Mouse (Mus musculus): ENCODE data around the gene Gm11084. TPM values are rescaled to one million over a fixed set of nuclear protein-coding genes. Genes with fewer than 3 reads are reported as not detected.

Gene Gm11084
- polyA plus RNA-seq, 2 experiments, result not detected

- ATAC-seq (ENCODE audit: low FRiP score, low read depth), result no peak
- peaks cover 19% of the 10 kb centered on the region for H3K4me1 ChIP-seq (ENCODE audit: control insufficient read depth, insufficient read depth, low read length)
- DNase-seq (ENCODE audit: low spot score), result no peak
- 95% methylated on average over 9 of the region's 9 CpGs for WGBS
- no peak overlapping the region for H3K4me2 ChIP-seq (replicated peaks; ENCODE audit: low read depth, low read length, severe bottlenecking)
- H3K9me3 ChIP-seq (ENCODE audit: control insufficient read depth, low read length), result peaks cover 9% of the 10 kb centered on the region; the same call in 1 of the 2 replicates
- no peaks in the 10 kb centered on the region for H3K36me3 ChIP-seq (ENCODE audit: control insufficient read depth, insufficient read depth, low read length)
- H3K27me3 ChIP-seq (ENCODE audit: control insufficient read depth, insufficient read depth, low read length), result no peaks in the 10 kb centered on the region
- H3K9ac ChIP-seq (ENCODE audit: low read depth, low read length, severe bottlenecking), result no peak overlapping the region
- H3K4me3 ChIP-seq (replicated peaks; ENCODE audit: low read length), result no peak overlapping the region
- H3K27ac ChIP-seq (replicated peaks; ENCODE audit: low read depth, low read length), result no peak overlapping the region
- TF ChIP-seq POLR2A (IDR thresholded peaks at IDR 0.05; ENCODE audit: borderline replicate concordance, extremely low read depth, insufficient read depth, insufficient read length), result no peak
These were observed 21.0 kb upstream of the Gm11084 start for GRCm38 (mm10) chr2:73007472-73007871.

DNA sequence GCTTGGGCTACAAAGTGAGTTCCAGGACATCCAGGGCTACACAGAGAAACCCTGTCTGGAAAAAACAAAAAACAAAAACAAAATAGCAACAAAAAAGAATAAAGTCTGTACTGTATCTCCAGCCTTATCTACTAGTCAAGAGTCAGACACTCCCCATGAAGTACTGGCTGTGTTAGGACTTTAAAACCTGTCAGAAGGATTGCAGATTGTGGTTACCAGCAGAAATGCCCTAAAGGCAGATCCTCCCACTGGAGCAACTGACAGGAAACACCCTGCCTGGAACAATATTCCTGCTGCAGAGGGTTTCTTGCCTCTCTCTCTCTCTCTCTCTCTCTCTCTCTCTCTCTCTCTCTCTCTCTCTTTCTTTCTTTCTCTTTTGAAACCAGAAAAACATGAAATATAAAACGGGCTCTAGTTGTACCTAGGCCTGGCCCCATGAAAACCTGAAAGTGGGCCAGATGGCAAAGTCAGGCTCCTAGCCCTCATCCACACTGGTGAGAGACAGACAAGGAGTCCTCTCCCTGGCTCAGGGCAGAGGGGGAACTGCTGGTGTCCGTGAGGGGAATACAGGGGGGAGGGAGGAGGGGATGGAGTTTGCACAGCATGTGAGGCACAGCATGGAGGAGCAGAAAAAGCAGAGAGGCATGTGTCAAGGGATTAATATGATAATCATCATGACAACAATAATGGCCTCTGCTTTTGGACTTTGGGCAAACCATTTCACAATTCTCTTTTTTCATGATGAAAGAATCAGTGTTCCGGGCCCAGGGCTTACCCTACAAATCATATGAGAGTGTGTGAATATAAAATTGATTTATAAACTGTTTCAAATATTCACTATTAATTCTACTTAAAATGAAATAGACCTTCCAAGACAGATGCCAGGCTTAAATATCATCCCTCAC, 19.3 kb upstream of the Gm11084 start:
- 41% methylated on average over 3 of the region's 3 CpGs for WGBS
- no peak for ATAC-seq (ENCODE audit: low FRiP score, low read depth)
- TF ChIP-seq POLR2A (IDR thresholded peaks at IDR 0.05; ENCODE audit: borderline replicate concordance, extremely low read depth, insufficient read depth, insufficient read length), result no peak
- Histone ChIP-seq H3K4me3 (replicated peaks; ENCODE audit: low read length) (no peak overlapping the region), H3K4me2 (replicated peaks; ENCODE audit: low read depth, low read length, severe bottlenecking) (no peak overlapping the region), H3K9me3 (ENCODE audit: control insufficient read depth, low read length) (peaks cover 7% of the 10 kb centered on the region; the same call in 1 of the 2 replicates), H3K27me3 (ENCODE audit: control insufficient read depth, insufficient read depth, low read length) (no peaks in the 10 kb centered on the region), H3K36me3 (ENCODE audit: control insufficient read depth, insufficient read depth, low read length) (no peaks in the 10 kb centered on the region), H3K4me1 (ENCODE audit: control insufficient read depth, insufficient read depth, low read length) (peaks cover 19% of the 10 kb centered on the region), H3K9ac (ENCODE audit: low read depth, low read length, severe bottlenecking) (no peak overlapping the region), H3K27ac (replicated peaks; ENCODE audit: low read depth, low read length) (0 out of 2 replicates have a peak overlapping the region, but pooled peaks have one; percentile 27)
- DNase-seq (ENCODE audit: low spot score), result peak; percentile 56

GRCm38 (mm10) chr2:73003751-73004717, 17.5 kb upstream of the Gm11084 start:
- Histone ChIP-seq H3K4me1 (ENCODE audit: control insufficient read depth, insufficient read depth, low read length) (peaks cover 19% of the 10 kb centered on the region), H3K4me2 (replicated peaks; ENCODE audit: low read depth, low read length, severe bottlenecking) (peak overlapping the region; percentile 43), H3K27ac (replicated peaks; ENCODE audit: low read depth, low read length) (peak overlapping the region; percentile 85), H3K9me3 (ENCODE audit: control insufficient read depth, low read length) (no peaks in the 10 kb centered on the region), H3K36me3 (ENCODE audit: control insufficient read depth, insufficient read depth, low read length) (no peaks in the 10 kb centered on the region), H3K4me3 (replicated peaks; ENCODE audit: low read length) (peak overlapping the region; percentile 18; the same call in 1 of the 2 replicates), H3K9ac (ENCODE audit: low read depth, low read length, severe bottlenecking) (peak overlapping the region; percentile 25; the same call in 1 of the 2 replicates), H3K27me3 (ENCODE audit: control insufficient read depth, insufficient read depth, low read length) (no peaks in the 10 kb centered on the region)
- no peak for TF ChIP-seq POLR2A (IDR thresholded peaks at IDR 0.05; ENCODE audit: borderline replicate concordance, extremely low read depth, insufficient read depth, insufficient read length)
- WGBS, result 15% methylated on average over 18 of the region's 24 CpGs
- DNase-seq (ENCODE audit: low spot score) (peak; percentile 91), ATAC-seq (ENCODE audit: low FRiP score, low read depth) (peak; percentile 84)

DNA sequence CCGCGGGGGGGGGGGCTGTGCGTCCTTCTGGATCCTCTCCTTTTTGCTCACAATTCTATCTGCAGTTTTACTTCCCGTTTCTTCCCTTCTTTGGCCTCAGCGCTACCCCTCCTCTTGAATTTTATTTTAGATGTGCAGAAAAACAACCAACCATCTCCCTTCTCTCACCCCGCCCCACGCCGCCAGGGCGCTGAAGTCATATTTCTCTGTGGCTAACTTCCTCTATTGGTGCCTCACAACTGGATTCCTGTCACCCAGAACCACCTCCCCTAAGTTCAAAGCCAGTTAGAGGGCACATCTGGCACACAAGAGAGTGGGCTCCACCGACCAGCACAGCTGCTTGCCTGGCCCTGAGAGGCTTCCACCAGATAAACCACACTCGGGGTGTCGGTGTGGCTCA, 16.5 kb upstream of the Gm11084 start:
- Histone ChIP-seq H3K9me3 (ENCODE audit: control insufficient read depth, low read length) (no peaks in the 10 kb centered on the region), H3K27me3 (ENCODE audit: control insufficient read depth, insufficient read depth, low read length) (no peaks in the 10 kb centered on the region), H3K9ac (ENCODE audit: low read depth, low read length, severe bottlenecking) (0 out of 2 replicates have a peak overlapping the region, but pooled peaks have one; percentile 34), H3K27ac (replicated peaks; ENCODE audit: low read depth, low read length) (peak overlapping the region; percentile 85), H3K4me2 (replicated peaks; ENCODE audit: low read depth, low read length, severe bottlenecking) (no peak overlapping the region), H3K4me3 (replicated peaks; ENCODE audit: low read length) (no peak overlapping the region), H3K36me3 (ENCODE audit: control insufficient read depth, insufficient read depth, low read length) (no peaks in the 10 kb centered on the region), H3K4me1 (ENCODE audit: control insufficient read depth, insufficient read depth, low read length) (peaks cover 19% of the 10 kb centered on the region)
- 26% methylated on average over 12 of the region's 12 CpGs for whole genome bisulfite sequencing
- TF ChIP-seq POLR2A (IDR thresholded peaks at IDR 0.05; ENCODE audit: borderline replicate concordance, extremely low read depth, insufficient read depth, insufficient read length), result no peak
- DNase-seq (ENCODE audit: low spot score) (no peak), ATAC-seq (ENCODE audit: low FRiP score, low read depth) (no peak)

DNA sequence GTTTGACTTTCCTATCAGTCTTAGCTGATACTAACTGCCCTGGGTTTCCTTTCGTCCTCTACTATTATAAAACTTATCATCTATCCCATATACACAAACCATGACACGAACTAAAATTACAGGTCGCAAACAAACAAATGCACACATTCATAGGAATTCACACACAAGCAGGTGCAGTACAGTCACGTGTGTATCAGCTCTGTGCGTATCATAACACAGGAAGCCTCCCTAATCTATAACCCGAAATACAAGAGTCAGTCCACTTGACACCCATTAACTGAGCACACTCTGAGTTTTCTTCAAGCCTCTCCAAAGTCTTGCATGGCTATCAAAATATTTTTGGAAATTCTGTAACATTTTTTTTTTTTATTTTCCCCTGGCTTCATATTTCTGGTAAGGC, 15.9 kb upstream of the Gm11084 start:
- H3K4me1 ChIP-seq (ENCODE audit: control insufficient read depth, insufficient read depth, low read length), result peaks cover 19% of the 10 kb centered on the region
- no peak overlapping the region for H3K4me2 ChIP-seq (replicated peaks; ENCODE audit: low read depth, low read length, severe bottlenecking)
- no peak overlapping the region for H3K4me3 ChIP-seq (replicated peaks; ENCODE audit: low read length)
- no peak for ATAC-seq (ENCODE audit: low FRiP score, low read depth)
- no peak for TF ChIP-seq POLR2A (IDR thresholded peaks at IDR 0.05; ENCODE audit: borderline replicate concordance, extremely low read depth, insufficient read depth, insufficient read length)
- WGBS, result 77% methylated on average over 6 of the region's 6 CpGs
- DNase-seq (ENCODE audit: low spot score), result no peak
- no peaks in the 10 kb centered on the region for H3K9me3 ChIP-seq (ENCODE audit: control insufficient read depth, low read length)
- H3K27ac ChIP-seq (replicated peaks; ENCODE audit: low read depth, low read length), result no peak overlapping the region
- H3K9ac ChIP-seq (ENCODE audit: low read depth, low read length, severe bottlenecking), result no peak overlapping the region
- H3K36me3 ChIP-seq (ENCODE audit: control insufficient read depth, insufficient read depth, low read length), result no peaks in the 10 kb centered on the region
- no peaks in the 10 kb centered on the region for H3K27me3 ChIP-seq (ENCODE audit: control insufficient read depth, insufficient read depth, low read length)
